Mouse (Mus musculus) frontal cortex, postnatal 14 days (tissue): Measurements from ENCODE around the gene Pramel5.
"Not testable (repeated sequence)": the region's sequence is repeated elsewhere in the genome, so short reads cannot be mapped to it uniquely, and the experiment has no call there.

ENCODE experiments used
- DNase-seq, 2 experiments: peaks; one replicate each; pipeline ENCODE4 v3.0.0; 2022; ENCODE audit warnings: low spot score in 2 of 2

Gene Pramel5

DNA sequence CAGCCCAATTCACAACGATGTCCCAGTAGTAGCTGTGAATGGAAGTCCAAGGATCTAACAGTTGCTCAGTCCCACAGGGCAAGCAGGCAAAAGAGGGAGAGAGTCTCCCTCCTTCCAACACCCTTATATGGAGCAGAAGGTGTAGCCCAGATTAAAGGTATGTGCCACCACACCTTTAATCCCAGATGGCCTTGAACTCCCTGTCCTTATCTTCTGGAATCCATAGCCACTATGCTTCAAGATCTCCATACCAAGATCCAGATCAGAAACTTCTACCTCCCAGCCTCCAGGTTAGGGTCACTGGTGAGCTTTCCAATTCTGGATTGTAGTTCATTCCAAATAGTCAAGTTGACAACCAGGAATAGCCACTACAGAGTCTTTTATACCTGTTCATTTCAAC lies at the start of gene Pramel5:
Gene Pramel5, minus strand, starts transcription at position 101 of the 400 bp plus-strand sequence.
- not testable (repeated sequence) for DNase-seq

DNA sequence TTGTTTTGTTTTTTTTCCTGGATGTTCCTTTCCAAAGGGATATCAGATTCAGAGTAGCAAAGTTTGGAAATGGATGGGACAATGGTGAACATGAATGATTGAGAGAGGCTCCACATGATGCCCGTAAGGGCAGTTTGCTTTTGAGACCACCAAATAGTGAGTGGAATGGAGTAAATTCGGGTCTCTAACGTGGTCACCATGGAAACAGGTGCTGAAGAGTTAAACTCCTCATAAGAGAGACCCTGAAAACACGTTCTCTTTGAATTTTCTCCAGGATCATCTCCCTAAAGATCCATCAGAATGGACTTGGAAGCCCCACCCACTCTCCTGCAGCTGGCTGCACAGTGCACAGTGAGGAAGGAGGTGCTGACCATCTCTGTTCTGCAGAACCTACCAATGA lies 49.7 kb upstream of the Pramel5 start, which contains the start of gene Gm13128:
Gene Gm13128, plus strand, starts transcription at position 301 of the 400 bp plus-strand sequence.
- not testable (repeated sequence) for DNase-seq

DNA sequence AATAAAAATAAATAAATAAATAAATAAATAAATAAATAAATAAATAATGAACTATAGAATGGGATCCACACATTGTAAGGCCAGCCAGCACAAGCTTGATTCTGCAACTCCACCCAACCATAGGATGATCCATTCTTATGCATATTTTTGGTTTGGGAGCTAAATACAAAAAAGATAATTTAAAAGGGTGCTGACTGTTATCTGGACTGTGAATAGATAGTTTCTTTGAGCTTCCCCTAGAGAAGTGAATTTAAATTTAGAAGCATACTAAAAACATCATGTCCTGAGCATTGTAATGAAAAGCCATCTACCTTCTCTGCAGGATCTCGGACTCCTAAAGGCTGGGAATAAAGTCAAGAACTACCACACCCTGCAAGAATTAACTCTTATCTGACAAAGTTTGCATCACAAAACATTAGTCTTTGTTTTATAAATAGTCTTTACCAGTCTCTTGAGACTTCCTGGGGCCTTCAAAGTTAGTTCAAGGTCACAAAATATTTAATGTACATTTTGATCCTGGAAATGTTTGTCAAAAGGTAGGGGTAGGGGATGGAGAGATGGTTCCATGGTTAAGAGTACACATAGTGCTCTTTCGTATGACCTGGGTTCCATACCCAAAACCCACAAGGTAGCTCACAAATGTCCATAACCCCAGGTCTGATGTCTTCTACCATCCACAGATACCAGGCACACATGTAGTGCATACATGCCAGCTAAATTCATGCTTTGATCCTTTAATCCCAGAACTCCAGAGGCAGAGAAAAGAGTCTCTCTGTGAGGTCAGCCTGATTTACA lies 32.6 kb upstream of the Pramel5 start:
- DNase-seq: not testable (repeated sequence)

DNA sequence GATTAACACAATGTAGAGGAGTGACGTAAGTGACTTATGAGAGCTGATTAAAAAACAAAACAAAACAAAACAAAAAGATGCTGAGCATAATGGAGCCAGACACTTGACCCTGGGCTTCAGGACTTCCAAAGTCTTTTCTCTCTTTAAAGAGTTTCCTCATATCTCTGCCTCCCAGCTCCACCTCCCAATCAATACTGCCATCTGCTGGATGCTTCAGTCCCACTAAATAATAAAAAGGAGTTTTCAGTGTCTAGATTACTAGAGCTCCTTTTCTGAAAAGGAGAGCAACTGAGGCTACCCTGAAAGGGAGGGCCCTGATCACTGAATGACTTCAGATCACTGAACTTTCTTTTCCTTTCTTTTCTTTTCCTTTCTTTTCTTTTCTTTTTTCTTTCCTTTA lies 19.1 kb upstream of the Pramel5 start:
- DNase-seq: not testable (repeated sequence)

DNA sequence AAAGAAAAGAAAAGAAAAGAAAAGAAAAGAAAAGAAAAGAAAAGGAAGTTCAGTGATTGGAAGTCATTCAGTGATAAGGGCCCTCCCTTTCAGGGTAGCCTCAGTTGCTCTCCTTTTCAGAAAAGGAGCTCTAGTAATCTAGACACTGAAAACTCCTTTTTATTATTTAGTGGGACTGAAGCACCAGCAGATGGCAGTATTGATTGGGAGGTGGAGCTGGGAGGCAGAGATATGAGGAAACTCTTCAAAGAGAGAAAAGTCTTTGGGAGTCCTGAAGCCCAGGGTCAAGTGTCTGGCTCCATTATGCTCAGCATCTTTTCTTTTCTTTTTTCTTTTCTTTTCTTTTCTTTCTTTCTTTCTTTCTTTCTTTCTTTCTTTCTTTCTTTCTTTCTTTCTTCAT lies 25.5 kb downstream of the Pramel5 start:
- not testable (repeated sequence) for DNase-seq
